Mouse (Mus musculus) cerebral cortex, adult 2 months (tissue): ENCODE measurements around the gene Fam71a.

Source experiments
- WGBS: fragments of 180-500 bp; shearing (Covaris S2); methylation state at CpG from one replicate; pipeline ENCODE4 v1.1.7; 2018; 5-methylcytosine and 5-hydroxymethylcytosine counted together

Gene Fam71a

GRCm38 (mm10) chr1:191164717-191165116 is at the start of gene Fam71a:
Fam71a (minus strand) TSS chr1:191164817.
- 92% methylated on average over 3 of the region's 3 CpGs for WGBS

- WGBS: 63% methylated on average over 2 of the region's 2 CpGs
Observed at GRCm38 (mm10) chr1:191211096-191211495, 46.5 kb upstream of the Fam71a start.

GRCm38 (mm10) chr1:191205791-191206190 is 41.2 kb upstream of the Fam71a start:
- WGBS: 88% methylated on average over 5 of the region's 5 CpGs

DNA sequence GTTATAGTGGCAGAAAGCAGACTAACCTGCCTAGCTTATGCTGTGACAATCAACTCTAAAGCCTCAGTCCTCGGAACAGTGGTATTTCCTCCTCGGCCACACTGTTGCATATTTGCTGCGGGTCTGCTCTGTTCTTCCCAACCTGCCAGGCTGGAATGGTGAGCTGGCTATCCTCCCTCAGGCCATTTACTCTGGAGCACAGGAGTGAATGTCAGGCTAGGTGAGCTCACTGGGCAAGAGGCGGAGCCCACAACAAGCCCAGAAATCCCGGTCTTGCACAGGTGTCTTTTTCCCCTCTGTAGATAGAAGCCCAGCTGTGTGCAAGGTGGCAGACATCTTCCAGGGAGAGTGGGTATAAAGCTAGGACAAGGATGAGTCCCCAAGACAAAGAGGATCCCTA is 40.3 kb upstream of the Fam71a start:
- 83% methylated on average over 5 of the region's 5 CpGs for WGBS

DNA sequence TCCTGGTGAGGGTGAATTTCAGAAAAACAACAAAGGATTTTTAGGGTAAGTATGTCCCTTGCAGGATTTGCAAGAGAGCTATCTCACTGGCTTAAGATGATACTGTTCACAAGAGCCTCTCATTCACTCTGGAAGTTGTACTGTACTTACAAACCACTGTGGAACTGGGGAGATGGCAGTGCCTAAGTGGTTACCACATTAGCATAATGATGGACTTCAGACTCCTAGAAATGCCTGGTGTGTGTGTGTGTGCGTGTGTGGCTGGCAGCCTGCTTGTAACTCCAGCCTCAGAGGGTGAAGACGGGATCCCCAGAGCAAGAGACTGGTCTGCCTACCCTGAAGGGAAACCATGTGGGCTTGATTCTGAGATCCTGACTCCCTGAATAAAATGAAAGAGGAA is 38.9 kb upstream of the Fam71a start:
- 83% methylated on average over 2 of the region's 2 CpGs for WGBS

- WGBS: 84% methylated on average over 11 of the region's 11 CpGs
Observed at GRCm38 (mm10) chr1:191202208-191202952, 37.8 kb upstream of the Fam71a start.

- 90% methylated on average over 9 of the region's 9 CpGs for WGBS
Observed at GRCm38 (mm10) chr1:191200816-191201602, 36.4 kb upstream of the Fam71a start.

- WGBS: 76% methylated on average over 7 of the region's 7 CpGs
Observed at GRCm38 (mm10) chr1:191197916-191198315, 33.3 kb upstream of the Fam71a start.

DNA sequence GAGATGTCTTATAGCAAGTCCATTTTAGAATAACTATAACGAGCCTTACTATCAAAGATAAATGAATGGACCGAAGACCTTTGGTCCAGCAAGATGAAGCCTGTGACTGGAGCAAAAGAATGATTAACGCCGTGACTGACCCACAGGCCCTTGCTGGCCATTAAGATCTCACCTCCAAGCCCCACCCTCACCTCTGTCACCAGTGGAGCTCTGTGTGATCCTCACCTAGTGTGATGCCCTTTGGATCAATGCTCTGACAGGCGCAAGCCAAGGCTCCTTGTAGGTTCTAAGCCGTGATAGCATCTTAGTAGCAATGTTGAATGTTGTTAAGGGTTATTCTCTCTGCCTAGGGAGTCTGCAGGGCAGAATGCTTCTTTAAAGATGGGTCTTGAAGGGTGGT is 31.4 kb upstream of the Fam71a start:
- WGBS: 94% methylated on average over 6 of the region's 6 CpGs

GRCm38 (mm10) chr1:191193657-191194424 is 29.2 kb upstream of the Fam71a start:
- 40% methylated on average over 14 of the region's 14 CpGs for WGBS

- WGBS: 89% methylated on average over 6 of the region's 6 CpGs
Observed at GRCm38 (mm10) chr1:191192751-191193150, 28.1 kb upstream of the Fam71a start.

DNA sequence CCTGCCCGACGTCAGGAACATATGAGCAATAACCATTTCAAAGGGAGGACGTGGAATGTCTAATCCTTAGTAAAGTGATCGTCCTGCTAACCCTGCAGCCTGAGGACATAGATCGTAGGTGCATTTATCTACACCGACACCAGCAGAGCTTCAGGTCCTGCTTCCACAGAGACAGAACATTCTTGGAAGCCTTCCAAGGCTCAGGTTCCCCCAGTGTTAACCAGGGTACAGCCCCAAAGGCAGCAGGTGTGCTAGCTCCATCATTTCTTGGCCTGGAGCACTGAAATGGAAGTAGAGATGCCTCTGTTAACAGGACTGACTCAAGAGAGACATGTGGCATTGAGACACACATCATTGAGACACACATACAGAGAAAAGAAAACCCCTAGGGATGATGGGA is 27.6 kb upstream of the Fam71a start:
- 81% methylated on average over 6 of the region's 6 CpGs for WGBS

GRCm38 (mm10) chr1:191189671-191190372 is 25.2 kb upstream of the Fam71a start:
- WGBS: 66% methylated on average over 6 of the region's 6 CpGs

DNA sequence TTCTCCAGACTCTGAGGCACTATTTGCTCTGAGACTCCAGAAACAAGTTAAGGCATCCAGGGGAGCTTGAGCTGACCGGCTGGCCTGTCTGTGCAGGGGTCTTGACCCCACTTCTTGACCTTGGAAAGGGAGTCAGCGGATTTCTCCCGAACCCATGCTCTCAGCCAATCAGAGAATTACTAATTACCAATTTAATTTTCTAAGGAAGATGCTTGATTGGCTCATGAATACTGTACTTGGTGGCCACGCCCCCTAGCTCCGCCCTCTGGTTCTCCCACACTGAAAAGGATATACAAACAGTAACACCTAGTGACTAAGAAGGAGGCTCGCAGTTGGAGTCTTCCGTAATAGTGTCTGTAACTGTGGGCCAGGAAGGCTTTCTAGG is 21.8 kb upstream of the Fam71a start:
- WGBS: 15% methylated on average over 7 of the region's 7 CpGs

- WGBS: 3% methylated on average over 16 of the region's 16 CpGs
Observed at GRCm38 (mm10) chr1:191185761-191186385, 21.3 kb upstream of the Fam71a start.

DNA sequence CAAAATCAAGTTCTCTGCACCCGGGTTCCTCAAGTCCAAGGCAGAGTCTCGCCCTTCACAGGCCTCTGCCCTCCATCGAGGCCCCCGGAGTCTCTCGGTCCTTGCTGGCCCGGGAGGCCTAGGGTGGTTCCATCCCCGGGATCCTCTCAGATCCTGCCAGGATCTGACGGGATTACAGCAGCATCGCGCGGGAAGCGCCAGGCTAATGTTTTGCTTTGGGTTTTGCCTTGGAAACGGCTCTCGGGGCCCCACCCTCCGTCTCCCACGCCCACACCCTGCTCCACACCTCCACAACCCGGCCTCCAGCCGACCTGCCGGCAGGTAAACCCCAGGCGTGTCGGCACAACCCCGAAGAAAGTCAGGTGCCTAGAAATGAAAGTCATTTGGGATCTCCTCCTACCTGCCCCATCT is 20.2 kb upstream of the Fam71a start:
- 2% methylated on average over 22 of the region's 22 CpGs for WGBS

GRCm38 (mm10) chr1:191184066-191184815 is 19.6 kb upstream of the Fam71a start:
- WGBS: 6% methylated on average over 42 of the region's 42 CpGs

- WGBS: under 1% methylated on average over 67 of the region's 67 CpGs
Observed at GRCm38 (mm10) chr1:191183163-191184065, 18.8 kb upstream of the Fam71a start.

GRCm38 (mm10) chr1:191182431-191183162 is 18.0 kb upstream of the Fam71a start:
- WGBS: 1% methylated on average over 61 of the region's 61 CpGs
